Mouse (Mus musculus) Patski (cell line): ENCODE data around the gene Kndc1. TPM values are rescaled to one million over a fixed set of nuclear protein-coding genes. Genes with fewer than 3 reads are reported as not detected.

Experiments
- ATAC-seq: fragments of 100-300 bp; one replicate; pipeline ENCODE4 v1.8.0; 2021
- CTCF ChIA-PET: fragments of 350-600 bp; sonication (Branson Sonifier 250); formaldehyde crosslinking; loops from one replicate; lab custom pipeline; 2022; ENCODE audit warnings: inconsistent platforms; lab: Charles Lee
- POLR2A ChIA-PET: fragments of 350-600 bp; sonication (Branson Sonifier 250); formaldehyde crosslinking; loops from one replicate; lab custom pipeline; 2022; ENCODE audit warnings: antibody characterized with exemption, inconsistent platforms; lab: Charles Lee
- DNase-seq: peaks from one replicate; pipeline ENCODE4 v3.0.0-alpha.2; 2011; ENCODE audit warnings: low read depth, low spot score
- H3K27me3 ChIP-seq: fragments of 371-371 bp; one replicate; pipeline ENCODE4 v1.5.1; 2021
- CTCF ChIP-seq: fragments of 100-300 bp; IDR thresholded peaks from one replicate; pipeline ENCODE4 v1.5.1; 2021
- in situ Hi-C: fragments of 300-500 bp; cut with MboI; formaldehyde crosslinking; loops from 3 replicates; pipeline ENCODE4 v1.11.1; 2018; ENCODE audit warnings: low pct_unique_long_range_greater_than_20kb, mixed read lengths
- polyA plus RNA-seq: library from polyadenylated mRNA; unstranded; gene quantifications from one replicate; pipeline ENCODE4 v1.2.3, GENCODE M21; 2021

Gene Kndc1
- polyA plus RNA-seq, 1 experiment from 2014 or later = 0.54 TPM

- ATAC-seq (no peak), DNase-seq (no peak)
- in situ Hi-C loops = no loop called here
- POLR2A ChIA-PET = no interaction called here
- TF ChIP-seq CTCF = no peak
- CTCF ChIA-PET = no interaction called here
- H3K27me3 ChIP-seq = no peaks in the 10 kb centered on the region
These were observed 23.8 kb downstream of the Kndc1 start for GRCm38 (mm10) chr7:139918262-139918661.

DNA sequence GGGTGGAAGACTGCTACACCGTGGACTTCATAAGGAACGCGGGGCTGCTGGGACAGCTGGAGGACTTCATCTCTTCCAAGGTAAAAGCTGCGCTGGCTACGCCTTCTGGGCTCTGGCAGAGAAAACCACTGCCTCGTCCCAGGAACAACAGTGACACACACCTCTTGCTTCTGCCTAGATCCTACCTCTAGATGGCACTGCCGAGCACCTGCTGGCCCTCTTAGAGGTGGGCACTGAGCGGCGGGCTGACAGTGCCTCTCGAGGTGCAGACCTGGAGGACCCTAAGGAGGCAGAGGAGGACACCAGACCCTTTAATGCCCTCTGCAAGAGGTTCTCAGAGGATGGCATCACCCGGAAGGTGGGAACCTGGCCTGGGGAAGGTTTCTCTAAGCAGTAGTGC, 36.2 kb downstream of the Kndc1 start:
- ChIA-PET CTCF (interaction anchor here (1.1 kb wide), 1 partner anchor 69 kb away, joined by 3 read pairs; no protein-coding TSS in a partner anchor), POLR2A (no interaction called here)
- DNase-seq = no peak
- TF ChIP-seq CTCF = no peak
- H3K27me3 ChIP-seq = no peaks in the 10 kb centered on the region
- ATAC-seq = peak; percentile 73
- in situ Hi-C loops = no loop called here

GRCm38 (mm10) chr7:139936705-139937104, 42.2 kb downstream of the Kndc1 start:
- no peaks in the 10 kb centered on the region for H3K27me3 ChIP-seq
- TF ChIP-seq CTCF = no peak
- ATAC-seq (no peak), DNase-seq (no peak)
- in situ Hi-C loops = no loop called here
- POLR2A ChIA-PET = no interaction called here
- CTCF ChIA-PET = no interaction called here

DNA sequence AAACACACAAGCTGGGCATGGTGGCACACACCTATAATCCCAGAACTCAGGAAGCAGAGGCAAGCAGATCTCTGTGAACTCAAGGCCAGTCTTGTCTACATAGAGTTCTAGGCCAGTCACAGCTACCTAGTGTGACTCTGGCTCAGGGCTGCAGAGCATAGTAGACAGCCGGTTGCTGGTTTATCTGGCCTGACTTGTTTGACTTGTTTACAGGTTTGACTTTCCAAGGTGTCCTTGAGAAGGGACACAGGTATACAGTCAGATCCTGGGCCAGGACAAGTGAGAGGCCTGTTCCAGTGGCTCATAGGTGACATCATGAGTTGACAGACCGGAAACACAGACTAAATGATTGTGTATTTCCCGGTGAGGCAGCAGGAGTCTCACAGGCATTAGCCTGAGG, 42.6 kb downstream of the Kndc1 start:
- in situ Hi-C loops = no loop called here
- no peaks in the 10 kb centered on the region for H3K27me3 ChIP-seq
- POLR2A ChIA-PET = no interaction called here
- ATAC-seq (no peak), DNase-seq (no peak)
- CTCF ChIA-PET = no interaction called here
- TF ChIP-seq CTCF = no peak

GRCm38 (mm10) chr7:139937810-139938209, 43.3 kb downstream of the Kndc1 start:
- ATAC-seq = no peak
- in situ Hi-C loops = no loop called here
- CTCF ChIA-PET = interaction anchor here (0.7 kb wide), 1 partner anchor 27 kb away, joined by 3 read pairs; no protein-coding TSS in a partner anchor

GRCm38 (mm10) chr7:139940476-139941209, 46.1 kb downstream of the Kndc1 start:
- DNase-seq (no peak), ATAC-seq (no peak)
- in situ Hi-C loops = no loop called here
- ChIA-PET POLR2A (interaction anchor here (1.6 kb wide), 1 partner anchor 17 kb away, joined by 3 read pairs; no protein-coding TSS in a partner anchor), CTCF (no interaction called here)
- no peak for TF ChIP-seq CTCF
- H3K27me3 ChIP-seq = peaks cover 12% of the 10 kb centered on the region

More at GRCm38 (mm10) chr7:139937810-139938209, 43.3 kb downstream of the Kndc1 start:
- POLR2A ChIA-PET = no interaction called here
- DNase-seq = no peak
- H3K27me3 ChIP-seq = no peaks in the 10 kb centered on the region
- TF ChIP-seq CTCF = no peak

DNA sequence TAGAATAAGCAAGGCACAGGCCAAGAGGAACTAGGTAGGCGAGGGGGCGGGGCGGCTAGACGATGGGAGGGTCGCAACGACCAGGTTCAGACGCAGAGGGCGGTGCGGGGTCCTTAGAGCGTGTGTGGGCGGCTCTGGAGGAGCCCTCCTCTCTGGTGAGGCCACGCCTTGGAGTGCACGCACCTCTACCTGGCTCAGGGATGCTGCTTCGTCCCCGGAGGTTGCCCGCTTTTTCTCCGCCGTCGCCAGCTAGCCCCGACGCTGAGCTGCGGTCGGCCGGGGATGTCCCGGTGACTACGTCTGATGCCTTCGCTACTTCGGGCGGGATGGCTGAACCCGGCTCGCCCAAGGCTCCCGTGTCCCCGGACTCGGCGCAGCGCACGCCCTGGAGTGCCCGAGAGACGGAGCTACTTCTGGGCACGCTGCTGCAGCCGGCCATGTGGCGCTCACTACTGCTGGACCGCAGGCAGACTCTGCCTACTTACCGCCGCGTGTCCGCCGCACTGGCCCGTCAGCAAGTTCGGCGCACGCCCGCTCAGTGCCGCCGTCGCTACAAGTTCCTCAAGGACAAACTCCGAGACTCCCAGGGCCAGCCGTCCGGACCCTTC, 49.3 kb downstream of the Kndc1 start, which contains the start of gene Utf1:
Gene Utf1 (plus strand): TSS at position 116 of the 608 bp plus-strand sequence.
- peaks cover 12% of the 10 kb centered on the region for H3K27me3 ChIP-seq
- CTCF ChIA-PET = no interaction called here

GRCm38 (mm10) chr7:139944291-139945240, 50.1 kb downstream of the Kndc1 start:
- CTCF ChIA-PET = no interaction called here
- peaks cover 12% of the 10 kb centered on the region for H3K27me3 ChIP-seq
- in situ Hi-C loops = no loop called here
- no peak for TF ChIP-seq CTCF
- DNase-seq = no peak
- POLR2A ChIA-PET = no interaction called here
- no peak for ATAC-seq

More for the DNA sequence above, 49.3 kb downstream of the Kndc1 start, which contains the start of gene Utf1:
- in situ Hi-C loops = no loop called here
- ATAC-seq (no peak), DNase-seq (no peak)
- no peak for TF ChIP-seq CTCF
- POLR2A ChIA-PET = no interaction called here

DNA sequence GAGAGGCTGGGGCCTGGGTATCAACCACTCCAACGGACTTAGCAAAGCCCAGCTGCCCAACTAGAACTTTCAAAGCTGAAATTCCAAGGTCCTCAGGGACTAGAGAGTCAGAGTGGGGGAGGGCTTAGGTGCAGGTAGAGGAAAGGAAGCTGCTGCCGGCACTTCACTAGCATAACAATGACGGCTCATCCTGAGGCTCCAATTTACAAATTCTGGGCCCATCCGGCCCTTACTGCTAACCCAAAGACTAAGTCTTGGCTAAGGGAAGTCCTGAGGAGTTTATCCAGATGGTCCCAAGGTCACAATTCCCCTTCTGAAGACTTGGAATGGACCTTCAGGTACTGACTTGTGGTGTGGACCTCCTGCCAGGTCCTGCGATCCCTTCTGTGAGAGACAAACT, 51.0 kb downstream of the Kndc1 start:
- ATAC-seq (no peak), DNase-seq (no peak)
- ChIA-PET POLR2A (interaction anchor here (0.7 kb wide), 1 partner anchor 124 kb away, joined by 4 read pairs; no protein-coding TSS in a partner anchor), CTCF (no interaction called here)
- H3K27me3 ChIP-seq = peaks cover 12% of the 10 kb centered on the region
- in situ Hi-C loops = no loop called here
- no peak for TF ChIP-seq CTCF

DNA sequence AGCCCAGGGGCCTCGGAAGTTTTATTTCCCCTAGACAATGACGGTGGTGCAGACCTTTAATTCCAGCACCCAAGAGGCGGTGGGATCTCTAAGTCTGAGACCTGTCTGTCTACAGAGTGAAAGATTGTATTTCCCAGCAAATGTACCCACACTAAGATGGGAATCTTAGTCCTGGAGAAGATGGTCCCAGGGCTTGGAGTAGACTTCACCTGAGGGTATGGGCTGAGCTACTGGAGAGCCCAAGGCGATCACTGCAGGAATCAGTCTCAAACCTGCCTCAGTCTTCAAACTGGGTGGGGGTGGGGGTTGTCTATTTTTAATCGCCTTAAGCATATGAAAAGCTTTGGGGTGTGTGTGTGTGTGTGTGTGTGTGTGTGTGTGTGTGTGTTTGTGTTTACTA, 51.5 kb downstream of the Kndc1 start:
- H3K27me3 ChIP-seq = peaks cover 12% of the 10 kb centered on the region
- in situ Hi-C loops = no loop called here
- ChIA-PET POLR2A (interaction anchor here (0.7 kb wide), 1 partner anchor 124 kb away, joined by 4 read pairs; no protein-coding TSS in a partner anchor), CTCF (no interaction called here)
- no peak for ATAC-seq
- DNase-seq = no peak
- TF ChIP-seq CTCF = no peak
